Mouse (Mus musculus) heart, embryonic 12.5 days (tissue): ENCODE measurements around the gene 1600014C10Rik. TPM values are rescaled to one million over a fixed set of nuclear protein-coding genes. Genes with fewer than 3 reads are reported as not detected.

Experiments
- ATAC-seq: fragments of 200-750 bp; cut with Nextera tagmentation; 2 replicates; pipeline ENCODE4 v1.8.0; 2017; ENCODE audit warnings: moderate TSS enrichment, moderate library complexity; ENCODE audit not compliant: insufficient number of reproducible peaks, low FRiP score
- H3K27ac ChIP-seq: fragments of 300-500 bp; sonication (generic); 2 replicates; pipeline ENCODE4 v1.5.1; 2016; ENCODE audit warnings: mild to moderate bottlenecking, moderate library complexity; ENCODE audit not compliant: poor library complexity, severe bottlenecking
- H3K27me3 ChIP-seq: fragments of 300-500 bp; sonication (generic); replicated peaks from 2 replicates; pipeline ENCODE4 v1.6.1; 2016; ENCODE audit warnings: mild to moderate bottlenecking, moderate library complexity
- H3K36me3 ChIP-seq: fragments of 300-500 bp; sonication (generic); 2 replicates; pipeline ENCODE4 v1.6.1; 2016; ENCODE audit warnings: mild to moderate bottlenecking, moderate library complexity
- H3K4me1 ChIP-seq: fragments of 300-500 bp; sonication (generic); replicated peaks from 2 replicates; pipeline ENCODE4 v1.6.1; 2016; ENCODE audit warnings: mild to moderate bottlenecking
- H3K4me2 ChIP-seq: fragments of 300-500 bp; sonication (generic); 2 replicates; pipeline ENCODE4 v1.6.1; 2016; ENCODE audit warnings: mild to moderate bottlenecking, moderate library complexity
- H3K4me3 ChIP-seq: fragments of 300-500 bp; sonication (generic); 2 replicates; pipeline ENCODE4 v1.5.1; 2016; ENCODE audit warnings: mild to moderate bottlenecking
- H3K9ac ChIP-seq: fragments of 300-500 bp; sonication (generic); 2 replicates; pipeline ENCODE4 v1.6.1; 2016; ENCODE audit warnings: mild to moderate bottlenecking, moderate library complexity
- H3K9me3 ChIP-seq: fragments of 300-500 bp; sonication (generic); replicated peaks from 2 replicates; pipeline ENCODE4 v1.6.1; 2016; ENCODE audit warnings: mild to moderate bottlenecking, moderate library complexity
- WGBS: fragments of 180-500 bp; shearing (Covaris S2); methylation state at CpG from one replicate; pipeline ENCODE4 v1.1.7; 2016; 5-methylcytosine and 5-hydroxymethylcytosine counted together
- polyA plus RNA-seq: library from polyadenylated mRNA; unstranded; fragments of >200 nt; fragmentation: Nextera tagmentation; extraction: Ambion mirVana; gene quantifications from 2 replicates; pipeline ENCODE4 v1.2.1, GENCODE M21; 2016

The 1600014C10Rik gene
- polyA plus RNA-seq, 1 experiment from 2014 or later, result 13.5 TPM

- H3K9ac ChIP-seq, result no peak overlapping the region
- ATAC-seq, result no peak
- WGBS, result 39% methylated on average over 11 of the region's 11 CpGs
- no peak overlapping the region for H3K27ac ChIP-seq
- H3K27me3 ChIP-seq, result no peaks in the 10 kb centered on the region
- H3K4me3 ChIP-seq, result no peak overlapping the region
- H3K36me3 ChIP-seq, result no peaks in the 10 kb centered on the region
- H3K9me3 ChIP-seq, result no peaks in the 10 kb centered on the region
- no peak overlapping the region for H3K4me2 ChIP-seq
- H3K4me1 ChIP-seq, result no peaks in the 10 kb centered on the region
These were observed 53.5 kb downstream of the 1600014C10Rik start for GRCm38 (mm10) chr7:38236400-38237105.

- no peak overlapping the region for H3K4me3 ChIP-seq
- no peaks in the 10 kb centered on the region for H3K27me3 ChIP-seq
- H3K9ac ChIP-seq, result no peak overlapping the region
- ATAC-seq, result no peak
- no peaks in the 10 kb centered on the region for H3K4me1 ChIP-seq
- no peaks in the 10 kb centered on the region for H3K9me3 ChIP-seq
- H3K27ac ChIP-seq, result no peak overlapping the region
- no peaks in the 10 kb centered on the region for H3K36me3 ChIP-seq
- H3K4me2 ChIP-seq, result no peak overlapping the region
These were observed 54.1 kb downstream of the 1600014C10Rik start for GRCm38 (mm10) chr7:38237140-38237539.

GRCm38 (mm10) chr7:38242417-38242816 lies 59.4 kb downstream of the 1600014C10Rik start:
- no peak for ATAC-seq
- H3K4me1 ChIP-seq, result no peaks in the 10 kb centered on the region
- H3K4me2 ChIP-seq, result no peak overlapping the region
- H3K9me3 ChIP-seq, result no peaks in the 10 kb centered on the region
- 69% methylated on average over 4 of the region's 4 CpGs for WGBS
- no peaks in the 10 kb centered on the region for H3K27me3 ChIP-seq
- H3K27ac ChIP-seq, result no peak overlapping the region
- no peaks in the 10 kb centered on the region for H3K36me3 ChIP-seq
- no peak overlapping the region for H3K9ac ChIP-seq
- no peak overlapping the region for H3K4me3 ChIP-seq

Other genes with a start within 250 kb of the 1600014C10Rik start
- 43.5 and 44.2 TPM in 2 replicates for gene Uri1, start 159.7 kb upstream of the 1600014C10Rik start, polyA plus RNA-seq
- gene Ccne1, start 75.7 kb upstream of the 1600014C10Rik start, polyA plus RNA-seq, result 47.9 and 48.1 TPM in 2 replicates
- gene Plekhf1, start 44.8 kb downstream of the 1600014C10Rik start, polyA plus RNA-seq, result 1.7 TPM in 2 replicates
- gene Pop4, start 88.2 kb downstream of the 1600014C10Rik start, polyA plus RNA-seq, result 41.6 and 42.4 TPM in 2 replicates